Comparison of ENCODE assay signal across 10 mouse cellular contexts in genomic region chr2:151512199-151512598, GRCm38 (mm10). TPM values are rescaled to one million over a fixed set of nuclear protein-coding genes. Genes with fewer than 3 reads are reported as not detected.
DNase-seq lines count a peak whose midpoint lies in the region; ATAC-seq and TF ChIP-seq lines count a peak whose summit lies in the region.
"Had no signal": no experiment of that assay in that cellular context is flagged by ENCODE, and none has a peak within 500 bp of the region (broad histone marks: within the 10 kb centered on the region; RNA-seq: fewer than 3 reads in every experiment).

No protein-coding gene starts in this region.

- no peaks in the 10 kb centered on the region for H3K27me3 ChIP-seq in heart, embryonic 12.5 days (replicated peaks)
- H3K27me3 ChIP-seq in limb, embryonic 14.5 days (ENCODE audit: control insufficient read depth, insufficient read depth, low read length) = no peaks in the 10 kb centered on the region
- H3K27me3 ChIP-seq in midbrain, embryonic 16.5 days (ENCODE audit: control insufficient read depth, insufficient read depth, low read depth, low read length) = no peaks in the 10 kb centered on the region
- H3K27me3 ChIP-seq: embryonic facial prominence, embryonic 12.5 days had no signal

- DNase-seq in heart, adult 18-20 months = peak; percentile 65 to 71
- DNase-seq in MN1 (ENCODE audit: low spot score) = peak; percentile 86
- peak; percentile 24 to 34 for DNase-seq in cerebellum, postnatal 36 days
- DNase-seq in heart, postnatal 4 days = peak; percentile 83
- DNase-seq in limb, embryonic 14.5 days (ENCODE audit: low spot score) = peak; percentile 75
- no peak for DNase-seq in embryo, embryonic 9.5 days (ENCODE audit: extremely low spot score)

- no peak overlapping the region for H3K4me2 ChIP-seq in heart, embryonic 12.5 days
- no peak overlapping the region for H3K4me2 ChIP-seq in limb, embryonic 14.5 days (replicated peaks; ENCODE audit: low read depth, low read length, severe bottlenecking)
- H3K4me2 ChIP-seq in midbrain, embryonic 16.5 days (ENCODE audit: low read length) = no peak overlapping the region
- H3K4me2 ChIP-seq: embryonic facial prominence, embryonic 12.5 days had no signal

- TF ChIP-seq POLR2A in limb, embryonic 14.5 days (IDR thresholded peaks at IDR 0.05; ENCODE audit: borderline replicate concordance, extremely low read depth, insufficient read depth, insufficient read length) = no peak

- no peak overlapping the region for H3K9ac ChIP-seq in heart, embryonic 12.5 days
- no peak overlapping the region for H3K9ac ChIP-seq in limb, embryonic 14.5 days (ENCODE audit: low read depth, low read length, severe bottlenecking)
- H3K9ac ChIP-seq in midbrain, embryonic 16.5 days (ENCODE audit: low read depth, low read length) = no peak overlapping the region
- H3K9ac ChIP-seq: embryonic facial prominence, embryonic 12.5 days; liver, embryonic 14.5 days had no signal

- no peaks in the 10 kb centered on the region for H3K9me3 ChIP-seq in heart, embryonic 12.5 days (replicated peaks)
- H3K9me3 ChIP-seq in limb, embryonic 14.5 days (ENCODE audit: control insufficient read depth, low read length) = no peaks in the 10 kb centered on the region
- H3K9me3 ChIP-seq in midbrain, embryonic 16.5 days (replicated peaks; ENCODE audit: control insufficient read depth, low read length, poor library complexity, severe bottlenecking) = no peaks in the 10 kb centered on the region
- H3K9me3 ChIP-seq: embryonic facial prominence, embryonic 12.5 days had no signal

- H3K4me3 ChIP-seq in heart, embryonic 12.5 days = no peak overlapping the region
- H3K4me3 ChIP-seq in limb, embryonic 14.5 days (replicated peaks; ENCODE audit: low read length) = no peak overlapping the region
- no peak overlapping the region for H3K4me3 ChIP-seq in midbrain, embryonic 16.5 days (ENCODE audit: low read depth, low read length)
- H3K4me3 ChIP-seq: embryonic facial prominence, embryonic 12.5 days had no signal

- H3K4me1 ChIP-seq in heart, embryonic 12.5 days (replicated peaks) = 0 out of 2 replicates have a peak, but pooled peaks cover 4% of the 10 kb centered on the region
- no peaks in the 10 kb centered on the region for H3K4me1 ChIP-seq in limb, embryonic 14.5 days (ENCODE audit: control insufficient read depth, insufficient read depth, low read length)
- no peaks in the 10 kb centered on the region for H3K4me1 ChIP-seq in midbrain, embryonic 16.5 days (ENCODE audit: control insufficient read depth, insufficient read depth, low read length)
- H3K4me1 ChIP-seq: embryonic facial prominence, embryonic 12.5 days had no signal

- peaks cover 93% of the 10 kb centered on the region for H3K36me3 ChIP-seq in heart, embryonic 12.5 days
- H3K36me3 ChIP-seq in limb, embryonic 14.5 days (ENCODE audit: control insufficient read depth, insufficient read depth, low read length) = peaks cover 81% of the 10 kb centered on the region
- peaks cover 60% of the 10 kb centered on the region for H3K36me3 ChIP-seq in midbrain, embryonic 16.5 days (ENCODE audit: control insufficient read depth, insufficient read depth, low read length)

- no peak for ATAC-seq in heart, embryonic 12.5 days (ENCODE audit: insufficient number of reproducible peaks, low FRiP score)
- 0 out of 2 replicates have a peak, but pooled peaks have one; percentile 35 for ATAC-seq in limb, embryonic 14.5 days (ENCODE audit: low FRiP score, low read depth)
- no peak for ATAC-seq in midbrain, embryonic 16.5 days

- no peak overlapping the region for H3K27ac ChIP-seq in heart, embryonic 12.5 days (ENCODE audit: poor library complexity, severe bottlenecking)
- H3K27ac ChIP-seq in limb, embryonic 14.5 days (replicated peaks; ENCODE audit: low read depth, low read length) = no peak overlapping the region
- H3K27ac ChIP-seq in midbrain, embryonic 16.5 days (ENCODE audit: low read length) = no peak overlapping the region
- H3K27ac ChIP-seq: embryonic facial prominence, embryonic 12.5 days; liver, embryonic 14.5 days had no signal

RNA-seq across cellular contexts. Expression of gene Nsfl1c, which starts 18.2 kb away (rescaled TPM):
- 10 to 100 TPM; 79.4 to 84.5 TPM for total RNA-seq in heart, adult 18-20 months (2021)
- 159 and 160 TPM in 2 replicates for polyA plus RNA-seq in heart, embryonic 12.5 days (2016; fragmentation: Nextera tagmentation; extraction: Ambion mirVana)
- 100 to 1,000 TPM; 101 to 102 TPM for total RNA-seq in heart, postnatal 4 days (2021)
- 176 and 219 TPM in 2 replicates for polyA plus RNA-seq in limb, embryonic 14.5 days (2012; rRNA removed)
- polyA plus RNA-seq in limb, embryonic 14.5 days (2014; fragmentation: Nextera tagmentation; extraction: Ambion mirVana) = 224 and 238 TPM in 2 replicates
- polyA plus RNA-seq in midbrain, embryonic 16.5 days (2015; fragmentation: Nextera tagmentation; extraction: Ambion mirVana) = 291 and 304 TPM in 2 replicates

RNA-seq across cellular contexts. Expression of gene Fkbp1a, which starts 30.1 kb away (rescaled TPM):
- 100 to 1,000 TPM; 200 to 226 TPM for total RNA-seq in heart, adult 18-20 months (2021)
- 751 and 791 TPM in 2 replicates for polyA plus RNA-seq in heart, embryonic 12.5 days (2016; fragmentation: Nextera tagmentation; extraction: Ambion mirVana)
- 100 to 1,000 TPM; 453 to 456 TPM for total RNA-seq in heart, postnatal 4 days (2021)
- polyA plus RNA-seq in limb, embryonic 14.5 days (2012; rRNA removed) = 200 and 213 TPM in 2 replicates
- 562 and 583 TPM in 2 replicates for polyA plus RNA-seq in limb, embryonic 14.5 days (2014; fragmentation: Nextera tagmentation; extraction: Ambion mirVana)
- 568 and 608 TPM in 2 replicates for polyA plus RNA-seq in midbrain, embryonic 16.5 days (2015; fragmentation: Nextera tagmentation; extraction: Ambion mirVana)

RNA-seq across cellular contexts. Expression of gene 4921509C19Rik, which starts 36.2 kb away (rescaled TPM):
- not detected for total RNA-seq in heart, adult 18-20 months (2021)
- polyA plus RNA-seq in heart, embryonic 12.5 days (2016; fragmentation: Nextera tagmentation; extraction: Ambion mirVana) = not detected in 2 replicates
- total RNA-seq in heart, postnatal 4 days (2021) = not detected
- polyA plus RNA-seq in limb, embryonic 14.5 days (2012; rRNA removed) = not detected in 2 replicates
- not detected in 2 replicates for polyA plus RNA-seq in limb, embryonic 14.5 days (2014; fragmentation: Nextera tagmentation; extraction: Ambion mirVana)
- polyA plus RNA-seq in midbrain, embryonic 16.5 days (2015; fragmentation: Nextera tagmentation; extraction: Ambion mirVana) = not detected in 2 replicates
- polyA plus RNA-seq: embryonic facial prominence, embryonic 12.5 days; liver, embryonic 14.5 days had no signal
